Mouse (Mus musculus): ENCODE results near the gene Mrpl19.

Mrpl19 gene

GRCm38 (mm10) chr6:81965296-81966067, at the start of gene Mrpl19:
TSS of gene Mrpl19 (minus strand) at chr6:81965958.
- DNase-seq: peak; percentile 94

- DNase-seq: peak; percentile 71
Measured at GRCm38 (mm10) chr6:82012392-82012791, 46.6 kb upstream of the Mrpl19 start.

GRCm38 (mm10) chr6:81990049-81990810, 24.5 kb upstream of the Mrpl19 start:
- peak; percentile 13 for DNase-seq

GRCm38 (mm10) chr6:81988341-81988740, 22.6 kb upstream of the Mrpl19 start:
- no peak for DNase-seq

DNA sequence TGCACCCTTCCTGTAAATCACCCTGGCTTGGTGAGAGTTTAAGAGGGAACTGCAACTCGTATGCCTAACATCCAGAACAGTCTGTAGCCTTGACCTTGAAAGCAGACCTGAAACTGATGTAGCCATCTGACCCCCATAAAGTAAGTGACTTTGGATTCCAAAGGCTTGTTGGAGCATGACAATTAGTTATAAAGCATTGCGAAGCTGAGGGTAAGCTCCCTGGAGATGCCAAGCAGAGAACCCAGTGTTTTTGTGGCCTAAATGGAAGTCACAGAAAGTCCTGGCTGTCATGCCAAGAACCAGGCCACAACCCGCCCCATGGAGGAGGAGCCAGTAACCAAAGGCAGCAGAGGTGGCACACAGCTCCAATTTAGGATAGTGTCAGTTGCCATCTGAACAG, 21.8 kb upstream of the Mrpl19 start:
- peak; percentile 83 for DNase-seq

DNA sequence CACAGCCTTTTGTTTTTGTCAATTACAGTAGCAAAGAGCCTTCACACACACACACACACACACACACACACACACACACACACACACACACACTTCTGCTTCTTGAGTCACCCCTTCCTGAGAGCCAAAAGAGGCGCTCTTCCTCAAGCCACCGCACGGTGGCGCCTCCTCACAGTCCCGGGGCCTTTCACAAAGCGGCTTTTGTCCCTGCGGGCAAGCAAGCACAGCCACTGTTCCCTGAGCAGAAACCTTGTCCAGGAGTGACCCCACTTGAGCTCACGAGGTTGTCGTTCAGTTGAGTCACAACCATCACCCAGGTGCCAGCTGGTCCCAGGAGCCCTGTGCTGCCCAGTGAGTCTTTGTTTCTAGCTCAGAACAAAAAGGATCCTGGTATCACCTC, 21.3 kb upstream of the Mrpl19 start:
- DNase-seq: peak; percentile 92

DNA sequence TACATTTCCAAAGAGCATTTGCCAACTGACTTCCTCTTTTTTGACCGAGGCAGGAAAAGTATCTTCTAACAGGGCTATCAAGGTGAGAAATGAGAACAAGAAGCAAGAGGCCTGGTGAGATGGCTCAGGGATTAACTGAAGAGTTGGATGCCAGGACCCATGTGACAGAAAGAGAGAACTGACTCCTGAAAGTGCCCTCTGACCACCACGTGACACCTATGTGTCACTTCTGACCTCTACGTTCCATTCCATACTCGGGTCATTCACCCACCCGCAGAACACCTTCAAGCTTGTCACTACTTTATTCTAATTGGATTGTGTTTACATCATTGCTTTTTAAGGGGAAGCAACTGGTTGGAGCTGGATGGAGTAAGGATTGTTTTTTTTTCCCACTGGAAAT, 20.8 kb upstream of the Mrpl19 start:
- peak; percentile 54 for DNase-seq

GRCm38 (mm10) chr6:81986171-81986570, 20.4 kb upstream of the Mrpl19 start:
- DNase-seq: no peak

DNA sequence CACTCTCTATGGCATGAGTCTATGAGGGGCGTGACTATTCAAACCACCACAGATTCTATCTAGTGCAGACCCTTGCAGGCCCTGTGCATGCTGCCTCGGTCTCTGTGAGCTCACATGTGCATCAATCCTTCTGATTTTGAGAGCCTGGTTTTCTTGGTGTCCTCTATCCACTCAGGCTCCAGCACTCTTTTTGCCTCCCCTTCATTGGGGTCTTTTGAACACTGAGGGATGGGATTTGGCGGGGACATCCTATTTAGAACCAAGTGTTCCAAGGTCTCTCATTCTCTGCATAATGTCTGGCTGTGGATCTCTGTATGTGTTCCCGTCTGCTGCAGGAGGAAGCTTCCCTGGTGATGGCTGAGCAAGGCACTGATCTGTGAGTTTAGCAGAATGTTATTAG, 13.5 kb upstream of the Mrpl19 start:
- DNase-seq: no peak

DNA sequence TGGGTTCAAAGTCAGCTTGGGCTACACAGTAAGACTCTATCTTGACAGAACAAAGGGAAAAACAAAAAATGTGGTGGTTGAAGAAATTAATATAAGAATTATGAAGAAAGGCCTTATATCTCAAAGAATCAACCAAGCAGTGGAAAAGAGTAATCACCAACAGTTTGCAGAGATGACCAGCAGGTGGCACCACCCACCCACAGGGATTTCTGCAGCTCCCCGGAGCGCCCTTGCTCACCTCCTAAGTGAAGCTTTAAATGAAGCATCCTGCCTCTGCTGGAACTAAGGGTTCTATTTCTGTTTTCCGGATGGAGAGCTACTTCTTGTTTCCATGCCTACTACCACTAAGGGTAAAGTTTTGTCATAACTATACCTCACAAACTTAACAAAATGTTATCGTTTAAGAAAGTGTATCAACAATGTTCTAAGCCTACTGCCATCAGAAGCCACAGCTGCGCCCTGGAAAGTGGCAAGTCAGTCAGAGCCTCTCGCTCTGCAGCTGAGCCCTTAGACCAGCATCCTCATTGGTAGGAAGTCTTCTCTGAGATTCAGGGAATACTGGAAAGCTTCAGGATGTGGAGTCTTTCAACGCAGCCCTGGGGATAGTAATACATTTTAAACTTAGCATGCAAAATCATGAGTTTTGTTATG, 10.3 kb upstream of the Mrpl19 start:
- peak; percentile 84 for DNase-seq

- no peak for DNase-seq
Measured at GRCm38 (mm10) chr6:81972595-81972994, 6.8 kb upstream of the Mrpl19 start.

DNA sequence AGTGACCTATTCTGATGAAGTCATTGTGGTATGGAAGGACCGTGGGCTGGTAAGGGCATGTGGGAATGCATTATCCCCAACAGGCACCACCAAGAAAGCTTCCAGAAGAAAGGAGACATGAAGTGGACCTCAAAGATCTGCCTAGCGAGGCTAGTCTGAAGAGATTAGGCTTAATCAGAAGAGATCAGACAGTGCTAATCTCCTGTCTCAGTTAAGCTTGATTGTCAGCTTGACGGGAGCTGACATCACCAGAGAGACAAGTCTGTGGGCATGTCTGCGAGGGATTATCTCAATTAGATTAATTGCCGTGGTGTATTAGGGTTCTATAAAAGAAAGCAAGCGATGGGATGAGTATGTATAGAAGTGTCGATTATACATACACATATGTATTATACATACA, 5.4 kb upstream of the Mrpl19 start:
- no peak for DNase-seq

GRCm38 (mm10) chr6:81966068-81966544, 348 bp upstream of the Mrpl19 start:
- peak; percentile 6 for DNase-seq

DNA sequence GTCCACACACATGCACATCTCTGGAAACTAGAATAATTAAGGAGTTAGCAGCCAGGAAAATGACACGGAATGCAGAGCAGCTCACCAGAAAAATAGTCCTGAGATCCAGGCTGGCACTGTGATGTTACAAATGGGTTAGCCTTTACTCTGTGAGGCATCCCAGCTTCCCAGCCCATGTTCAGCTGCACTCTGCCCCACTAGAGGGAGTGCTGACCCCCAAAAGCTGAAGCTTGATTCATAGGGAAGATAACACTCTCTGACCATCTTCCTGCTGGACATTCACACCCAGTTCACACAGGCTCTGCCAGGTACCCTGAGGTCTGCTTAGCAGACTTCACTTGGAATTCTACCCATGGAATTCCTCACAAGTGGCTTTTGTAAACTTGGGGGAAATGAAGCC, 5.5 kb downstream of the Mrpl19 start:
- DNase-seq: no peak

GRCm38 (mm10) chr6:81959866-81960265, 5.9 kb downstream of the Mrpl19 start:
- DNase-seq: no peak

DNA sequence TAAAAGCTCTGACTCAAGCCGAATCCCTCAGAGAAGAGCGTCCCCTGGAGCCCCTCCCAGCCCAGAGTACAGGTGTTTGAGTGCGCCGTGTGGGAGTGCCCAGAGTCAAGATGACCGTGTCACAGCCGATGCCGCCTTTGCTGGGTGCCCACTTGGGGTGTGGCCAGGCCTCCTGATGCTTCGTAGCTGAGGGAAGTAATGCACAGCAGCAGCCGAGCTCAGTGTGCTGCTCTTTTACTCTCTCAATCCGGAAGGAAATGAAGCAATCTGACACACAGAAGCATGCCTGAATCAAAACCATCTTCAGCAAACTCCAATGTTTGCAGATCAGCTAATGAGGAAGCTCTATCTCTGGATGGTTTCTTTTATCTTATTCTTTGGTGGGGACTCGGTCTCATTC, 7.8 kb downstream of the Mrpl19 start:
- no peak for DNase-seq

GRCm38 (mm10) chr6:81956399-81956798, 9.4 kb downstream of the Mrpl19 start:
- no peak for DNase-seq

DNA sequence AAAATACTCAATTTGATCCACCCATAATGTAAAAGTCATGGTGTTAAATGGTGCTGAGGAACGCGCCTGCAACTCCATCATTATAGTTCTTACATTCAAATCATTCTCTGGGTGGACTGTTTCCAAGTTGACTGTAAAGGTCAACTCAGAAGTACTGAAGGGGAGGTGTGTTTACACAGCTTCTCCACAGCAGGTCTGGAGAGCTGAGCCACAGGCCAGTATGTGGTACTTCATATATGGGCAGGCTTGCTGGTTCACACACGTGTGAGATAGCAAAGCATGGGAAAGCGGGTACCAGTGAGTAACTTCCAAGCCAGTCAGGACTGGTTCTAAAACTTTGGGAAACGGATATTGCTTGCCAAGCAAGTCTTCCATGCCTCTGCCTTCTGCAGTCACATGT, 10.6 kb downstream of the Mrpl19 start:
- no peak for DNase-seq

DNA sequence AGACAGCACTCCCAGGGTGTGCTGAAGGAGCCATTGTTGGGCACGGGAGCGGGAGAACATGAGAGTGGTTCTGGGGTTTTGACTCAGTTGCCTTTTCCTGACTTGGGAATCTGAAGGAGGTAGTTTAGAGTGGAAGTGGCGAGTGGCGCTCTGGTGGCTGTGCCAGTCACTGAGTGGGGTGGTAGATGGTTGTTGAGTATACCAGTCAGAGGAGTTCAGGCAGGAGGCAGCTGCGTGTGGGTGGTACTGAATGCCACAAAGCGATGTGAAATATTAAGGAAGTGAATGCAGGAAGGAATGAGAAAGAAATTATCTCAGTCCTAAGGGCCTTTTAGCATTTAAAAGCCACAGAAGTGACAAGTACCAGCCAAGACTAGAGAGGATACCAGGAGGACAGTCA, 18.9 kb downstream of the Mrpl19 start:
- DNase-seq: no peak

DNA sequence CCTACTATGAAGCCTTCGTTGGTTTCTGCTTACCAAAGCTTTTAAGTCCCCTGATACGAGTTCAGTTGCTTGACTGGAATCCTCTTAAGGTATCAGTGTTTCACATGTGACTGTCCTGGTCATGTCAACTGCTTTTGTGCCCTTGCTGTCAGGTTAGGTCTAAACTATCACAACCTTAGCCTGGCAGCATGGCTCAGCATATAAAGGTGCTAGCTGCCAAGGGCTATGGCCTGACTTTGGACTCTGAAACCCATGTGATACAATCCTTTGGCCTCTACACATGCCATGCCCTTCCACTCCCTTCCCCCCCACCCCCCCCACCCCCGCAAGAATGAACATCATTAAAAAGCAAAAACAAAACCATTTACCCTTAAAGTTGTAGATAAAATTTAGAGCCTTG, 21.3 kb downstream of the Mrpl19 start:
- no peak for DNase-seq

GRCm38 (mm10) chr6:81943281-81943680, 22.5 kb downstream of the Mrpl19 start:
- DNase-seq: no peak

DNA sequence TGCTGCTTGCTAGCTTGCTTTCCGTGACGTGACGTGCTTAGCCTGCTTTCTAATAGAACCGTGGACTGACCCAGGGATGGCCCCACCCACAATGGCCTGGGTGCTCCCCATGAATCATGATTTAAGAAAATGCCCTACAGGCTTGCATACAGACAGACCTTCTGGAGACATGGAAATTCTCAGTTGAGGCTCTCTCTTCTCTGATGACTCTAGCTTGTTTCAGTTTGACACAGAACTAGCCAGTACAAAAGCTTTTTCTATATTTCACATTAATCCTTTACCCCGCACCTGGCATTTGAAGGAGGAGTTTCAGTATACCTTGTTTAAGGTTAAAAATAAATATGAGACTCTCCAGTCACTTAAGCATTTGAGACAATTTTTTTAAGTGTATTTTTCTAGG, 24.0 kb downstream of the Mrpl19 start:
- DNase-seq: no peak

DNA sequence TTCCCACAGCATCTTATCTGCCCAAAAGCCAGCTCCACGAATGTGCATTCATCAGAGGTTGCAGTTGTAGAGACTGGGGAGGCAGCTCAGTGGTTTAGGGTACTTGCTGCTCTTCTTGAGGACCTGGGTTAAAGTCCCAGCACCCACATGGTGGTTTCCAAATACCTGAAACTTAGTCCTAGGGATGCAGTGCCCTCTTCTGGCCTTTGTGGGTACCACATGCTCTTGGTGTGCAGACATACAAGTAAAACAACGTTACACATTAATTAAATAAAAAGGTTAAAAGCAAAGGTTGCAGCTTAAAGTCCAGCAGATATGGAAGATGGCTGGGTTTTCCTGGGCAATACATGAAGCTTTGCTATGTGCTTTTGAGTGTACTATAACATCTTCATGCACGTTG, 32.5 kb downstream of the Mrpl19 start:
- no peak for DNase-seq

GRCm38 (mm10) chr6:81929402-81929801, 36.4 kb downstream of the Mrpl19 start:
- DNase-seq: no peak
